Mouse (Mus musculus) limb, embryonic 14.5 days (tissue): ENCODE results near the gene Bcl2l12. TPM values are rescaled to one million over a fixed set of nuclear protein-coding genes. Genes with fewer than 3 reads are reported as not detected.
A peak's percentile ranks its signal among the peaks of the same experiment; 100 is the strongest.

Experiments
- ATAC-seq: fragments of 200-750 bp; cut with Nextera tagmentation; 2 replicates; pipeline ENCODE4 v1.8.0; 2017; ENCODE audit warnings: low read depth, moderate number of reproducible peaks, moderate TSS enrichment; ENCODE audit not compliant: low FRiP score
- DNase-seq: peaks from one replicate; pipeline ENCODE4 v3.0.0-alpha.2; 2015; ENCODE audit warnings: low spot score
- H3K27ac ChIP-seq: fragments of 300-500 bp; sonication (generic); replicated peaks from 2 replicates; pipeline ENCODE4 v1.5.1; 2014; ENCODE audit warnings: low read depth, mild to moderate bottlenecking, low read length, moderate library complexity, mixed read lengths
- H3K27me3 ChIP-seq: fragments of 300-500 bp; sonication (generic); 2 replicates; pipeline ENCODE4 v1.6.1; 2014; ENCODE audit warnings: low read length, mixed read lengths; ENCODE audit not compliant: control insufficient read depth, insufficient read depth
- H3K36me3 ChIP-seq: fragments of 300-500 bp; sonication (generic); 2 replicates; pipeline ENCODE4 v1.6.1; 2014; ENCODE audit warnings: mild to moderate bottlenecking, low read length, moderate library complexity, mixed read lengths; ENCODE audit not compliant: control insufficient read depth, insufficient read depth
- H3K4me1 ChIP-seq: fragments of 300-500 bp; sonication (generic); 2 replicates; pipeline ENCODE4 v1.6.1; 2014; ENCODE audit warnings: antibody characterized with exemption, low read length, mixed read lengths; ENCODE audit not compliant: control insufficient read depth, insufficient read depth
- H3K4me2 ChIP-seq: fragments of 300-500 bp; sonication (generic); replicated peaks from 2 replicates; pipeline ENCODE4 v1.6.1; 2014; ENCODE audit warnings: low read depth, mild to moderate bottlenecking, low read length, moderate library complexity; ENCODE audit not compliant: severe bottlenecking
- H3K4me3 ChIP-seq: fragments of 300-500 bp; sonication (generic); replicated peaks from 2 replicates; pipeline ENCODE4 v1.5.1; 2014; ENCODE audit warnings: low read length
- H3K9ac ChIP-seq: fragments of 300-500 bp; sonication (generic); 2 replicates; pipeline ENCODE4 v1.6.1; 2014; ENCODE audit warnings: mild to moderate bottlenecking, low read depth, low read length, moderate library complexity; ENCODE audit not compliant: severe bottlenecking
- H3K9me3 ChIP-seq: fragments of 300-500 bp; sonication (generic); 2 replicates; pipeline ENCODE4 v1.6.1; 2016; ENCODE audit warnings: low read length; ENCODE audit not compliant: control insufficient read depth
- POLR2A ChIP-seq: fragments of 200-500 bp; IDR thresholded peaks from 2 replicates; pipeline ENCODE4 v1.8.0; 2012; ENCODE audit warnings: inconsistent platforms, mild to moderate bottlenecking, moderate library complexity, borderline replicate concordance; ENCODE audit not compliant: insufficient read depth, insufficient read length; ENCODE audit errors: extremely low read depth
- WGBS: fragments of 180-500 bp; shearing (Covaris S2); extraction: QIAGEN DNeasy Blood & Tissue Kit; methylation state at CpG from one replicate; pipeline ENCODE4 v1.1.7; 2014; 5-methylcytosine and 5-hydroxymethylcytosine counted together
- polyA plus RNA-seq, 2 experiments: library from polyadenylated mRNA; depleted of rRNA in 1 of 2; stranded (reverse) in 1 of 2; unstranded in 1 of 2; fragments of >200 nt; fragmentation: Nextera tagmentation in 1 of 2; extraction: Ambion mirVana in 1 of 2; gene quantifications; 2 replicates each; pipeline versions ENCODE4 v1.2.1 to v1.2.3; 2012 to 2014

Bcl2l12 gene
- polyA plus RNA-seq, 2 experiments: 54.9 to 81.3 TPM

DNA sequence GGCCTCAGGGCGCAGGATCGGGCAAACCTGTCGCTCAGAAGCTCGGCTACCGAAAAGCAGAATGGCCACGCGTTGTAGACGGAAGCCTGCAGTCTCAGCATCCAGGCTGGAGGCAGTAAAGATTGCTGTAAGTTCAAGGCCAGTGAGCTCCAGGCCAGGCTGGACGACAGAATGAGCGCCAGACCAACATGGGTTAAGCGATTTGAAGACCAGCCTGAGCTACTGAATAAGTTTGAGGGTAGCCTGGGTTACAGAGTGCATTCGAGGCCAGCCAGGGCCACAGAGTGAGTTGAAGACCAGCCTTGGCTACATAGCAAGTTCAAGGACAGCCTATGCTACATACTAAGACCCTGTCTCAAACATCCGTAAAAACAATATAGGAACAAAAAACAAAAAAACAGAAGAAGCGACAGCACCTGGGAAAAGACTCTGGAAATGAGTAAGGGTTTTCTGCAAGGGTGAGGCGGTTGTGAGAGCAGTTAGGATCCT, 528 bp downstream of the Bcl2l12 start:
- Histone ChIP-seq H3K4me3 (peak overlapping the region; percentile 68), H3K27me3 (no peaks in the 10 kb centered on the region), H3K27ac (peak overlapping the region; percentile 81), H3K9me3 (no peaks in the 10 kb centered on the region), H3K9ac (peak overlapping the region; percentile 70), H3K4me1 (peaks cover 15% of the 10 kb centered on the region), H3K4me2 (peak overlapping the region; percentile 60), H3K36me3 (peaks cover 64% of the 10 kb centered on the region)
- 4% methylated on average over 15 of the region's 15 CpGs for WGBS
- ATAC-seq (0 out of 2 replicates have a peak, but pooled peaks have one; percentile 2), DNase-seq (no peak)
- no peak for TF ChIP-seq POLR2A

DNA sequence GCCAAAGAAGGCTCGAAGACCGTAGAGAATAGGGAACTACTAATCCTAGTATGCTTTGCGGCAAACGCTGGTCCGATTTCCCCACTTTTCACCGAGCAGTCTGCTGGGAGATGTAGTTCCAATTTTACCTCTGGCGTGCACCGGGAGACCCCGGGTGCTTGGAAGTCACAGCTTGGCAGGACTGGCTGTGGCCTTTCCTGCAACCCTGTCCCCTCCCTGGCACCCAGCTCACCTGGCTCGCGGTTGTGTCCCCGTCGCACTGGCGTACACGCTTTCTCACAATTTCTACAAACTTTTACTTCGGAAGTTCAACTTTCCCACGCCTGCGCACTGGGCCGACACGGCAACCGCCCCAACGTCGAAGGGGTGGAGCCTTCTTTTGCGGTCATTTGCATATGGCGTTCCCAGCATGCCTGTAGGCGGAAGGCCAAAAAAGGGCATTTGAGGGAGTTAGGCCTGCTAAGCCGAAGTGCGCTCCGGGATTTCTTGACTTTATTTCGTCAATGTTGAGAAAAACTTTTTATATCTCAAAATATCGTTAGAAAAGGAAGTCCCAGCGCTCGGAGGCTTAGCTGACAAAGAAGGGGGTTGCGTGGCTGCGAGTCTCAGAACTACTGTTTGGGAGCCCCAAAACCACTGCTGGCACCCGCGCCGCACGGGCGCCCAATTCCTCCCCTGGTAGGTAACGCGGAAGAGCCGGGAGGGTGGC, 1.1 kb downstream of the Bcl2l12 start, which contains the start of gene Irf3:
Irf3 (plus strand) TSS at position 418 of the 709 bp plus-strand sequence.
- peak; percentile 98 for DNase-seq
- WGBS: under 1% methylated on average over 43 of the region's 43 CpGs
- H3K4me2 ChIP-seq: peak within 1 kb of the TSS; percentile 60
- peak within 1 kb of the TSS; percentile 68 for H3K4me3 ChIP-seq
- no peaks in the 10 kb centered on the region for H3K9me3 ChIP-seq
- H3K4me1 ChIP-seq: peaks cover 15% of the 10 kb centered on the region
- no peaks in the 10 kb centered on the region for H3K27me3 ChIP-seq
- peak within 1 kb of the TSS; percentile 81 for H3K27ac ChIP-seq
- H3K9ac ChIP-seq: peak within 1 kb of the TSS; percentile 70
- peak; percentile 8; the same call in 1 of the 2 replicates for TF ChIP-seq POLR2A
- peak; percentile 95 for ATAC-seq
- peaks cover 64% of the 10 kb centered on the region for H3K36me3 ChIP-seq

DNA sequence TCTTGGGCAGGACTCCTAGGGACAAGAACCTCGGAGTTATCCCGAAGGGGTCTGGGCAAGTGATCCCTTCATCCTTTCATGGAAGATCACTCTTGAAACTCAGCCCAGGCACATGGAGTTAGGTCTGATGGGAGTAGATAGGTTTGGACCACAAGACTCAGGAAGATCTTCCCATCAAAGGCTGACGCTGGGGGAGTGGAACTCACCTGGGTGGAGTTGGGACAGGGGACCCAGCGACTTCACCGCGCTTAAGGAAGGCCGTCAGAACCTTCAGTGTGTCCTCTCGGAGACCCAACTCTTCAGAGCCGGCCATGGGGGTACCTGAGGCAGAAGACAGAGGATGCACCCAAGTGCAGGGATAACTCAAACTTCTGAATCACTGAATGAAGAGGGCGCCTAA, 1.8 kb downstream of the Bcl2l12 start:
- DNase-seq (no peak), ATAC-seq (no peak)
- H3K4me1 ChIP-seq: peaks cover 15% of the 10 kb centered on the region
- no peaks in the 10 kb centered on the region for H3K27me3 ChIP-seq
- H3K9ac ChIP-seq: peak overlapping the region; percentile 58
- H3K4me3 ChIP-seq: peak overlapping the region; percentile 68
- H3K4me2 ChIP-seq: peak overlapping the region; percentile 60
- TF ChIP-seq POLR2A: no peak
- H3K27ac ChIP-seq: peak overlapping the region; percentile 71; the same call in 1 of the 2 replicates
- 15% methylated on average over 10 of the region's 10 CpGs for WGBS
- no peaks in the 10 kb centered on the region for H3K9me3 ChIP-seq
- peaks cover 64% of the 10 kb centered on the region for H3K36me3 ChIP-seq

DNA sequence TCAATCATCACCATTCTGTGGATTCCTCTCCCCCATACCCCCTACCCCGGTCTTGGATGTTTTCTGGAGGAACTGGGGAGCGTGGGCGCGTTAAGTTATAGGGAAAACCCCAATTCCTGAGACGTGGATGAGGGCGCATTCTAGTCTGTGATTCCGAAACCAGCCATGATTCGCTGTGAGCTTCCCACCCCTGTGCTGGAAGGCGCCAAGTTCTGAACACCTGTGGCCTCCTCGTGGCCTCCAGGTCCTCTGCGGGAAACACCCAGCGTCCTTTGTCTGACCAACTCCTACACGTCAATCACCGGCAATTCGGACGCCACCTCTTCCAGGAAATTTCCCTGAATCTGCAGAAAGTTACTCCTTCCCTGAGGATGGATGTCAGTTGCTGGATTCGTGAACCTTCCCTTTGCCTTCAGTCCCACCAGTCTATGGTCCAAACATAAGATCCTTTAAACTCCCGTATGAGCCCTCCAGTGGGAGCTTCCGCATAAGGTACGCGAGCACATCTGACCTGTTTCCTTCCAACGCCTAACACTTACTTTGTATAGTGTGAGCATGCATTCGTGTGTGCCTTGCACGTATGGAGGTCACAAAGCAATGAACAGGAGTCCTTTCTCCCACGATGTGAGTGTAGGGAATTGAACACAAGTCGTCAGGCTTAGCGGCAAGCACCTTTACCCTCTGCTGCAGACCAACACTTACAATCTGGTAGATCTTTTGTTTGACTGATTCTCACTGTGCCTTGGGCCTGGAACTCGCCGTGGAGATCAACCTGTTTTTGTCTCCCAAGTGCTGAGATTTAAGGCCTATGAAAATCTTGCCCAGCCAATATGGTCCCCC, 11.4 kb downstream of the Bcl2l12 start:
- no peak for DNase-seq
- peak; percentile 9 for ATAC-seq
- Histone ChIP-seq H3K9me3 (no peaks in the 10 kb centered on the region), H3K4me2 (peak overlapping the region; percentile 60), H3K4me1 (peaks cover 19% of the 10 kb centered on the region), H3K27ac (peak overlapping the region; percentile 95), H3K36me3 (peaks cover 43% of the 10 kb centered on the region), H3K9ac (peak overlapping the region; percentile 60), H3K27me3 (no peaks in the 10 kb centered on the region), H3K4me3 (peak overlapping the region; percentile 100)
- TF ChIP-seq POLR2A: 0 out of 2 replicates have a peak, but pooled peaks have one; percentile 25
- WGBS: under 1% methylated on average over 29 of the region's 29 CpGs
